ENCODE assay signal across 23 mouse cellular contexts in the genomic region with DNA sequence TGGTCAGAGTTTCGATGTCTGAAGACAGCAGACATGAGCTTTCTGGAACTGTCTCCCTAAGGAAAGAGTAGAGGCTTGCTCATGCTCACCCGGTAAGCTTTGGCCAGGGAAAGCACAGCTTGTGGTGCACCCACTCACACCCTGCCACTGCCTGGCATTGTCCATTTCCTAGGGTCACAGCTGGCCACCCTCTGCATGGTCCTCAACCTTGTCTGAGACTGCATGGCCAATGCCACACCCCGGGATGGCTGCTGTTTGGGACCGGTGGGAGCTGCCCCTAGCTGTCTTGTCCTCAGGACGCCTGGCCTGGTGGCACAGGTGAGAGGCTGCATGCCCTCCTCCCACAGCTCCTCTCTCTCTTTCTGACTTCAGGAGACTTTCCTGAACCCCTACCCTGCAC. TPM values are rescaled to one million over a fixed set of nuclear protein-coding genes. Genes with fewer than 3 reads are reported as not detected.
"Had no signal": no experiment of that assay in that cellular context is flagged by ENCODE, and none has a peak within 500 bp of the region (broad histone marks: within the 10 kb centered on the region; RNA-seq: fewer than 3 reads in every experiment).

No protein-coding gene starts in this region.

- H3K9ac ChIP-seq: liver, postnatal 0 days; lung, embryonic 15.5 days; midbrain, embryonic 13.5 days; midbrain, embryonic 15.5 days; neural tube, embryonic 13.5 days; neural tube, embryonic 15.5 days had no signal

- H3K4me3 ChIP-seq: lung, embryonic 15.5 days; megakaryocyte, embryonic 14.5 days; midbrain, embryonic 13.5 days; midbrain, embryonic 15.5 days; myocyte; neural tube, embryonic 13.5 days; neural tube, embryonic 15.5 days had no signal

- H3K4me1 ChIP-seq: lung, embryonic 15.5 days; megakaryocyte, embryonic 14.5 days; midbrain, embryonic 13.5 days; midbrain, embryonic 15.5 days; neural tube, embryonic 13.5 days; neural tube, embryonic 15.5 days had no signal

- H3K4me2 ChIP-seq: lung, embryonic 15.5 days; midbrain, embryonic 11.5 days; midbrain, embryonic 13.5 days; midbrain, embryonic 15.5 days; neural tube, embryonic 13.5 days; neural tube, embryonic 15.5 days had no signal

- ATAC-seq: liver, postnatal 0 days; lung, postnatal 0 days; midbrain, embryonic 13.5 days; midbrain, embryonic 15.5 days had no signal

- H3K27me3 ChIP-seq: lung, embryonic 15.5 days; midbrain, embryonic 13.5 days; midbrain, embryonic 15.5 days; neural tube, embryonic 13.5 days; neural tube, embryonic 15.5 days had no signal

- DNase-seq: liver, postnatal 0 days; lung, adult 2 months; lung, postnatal 14 days; lung, postnatal 36 days; retina, postnatal 1 day; right cerebral cortex, adult 18-20 months; right cerebral cortex, postnatal 25 days; right cerebral cortex, postnatal 4 days; spleen, adult 18-20 months; thymus, adult 2 months; thymus, postnatal 25 days; thymus, postnatal 4 days had no signal

- H3K27ac ChIP-seq: lung, embryonic 15.5 days; macrophage; midbrain, embryonic 13.5 days; midbrain, embryonic 15.5 days; neural tube, embryonic 13.5 days; neural tube, embryonic 15.5 days had no signal

- H3K9me3 ChIP-seq: lung, embryonic 15.5 days; megakaryocyte, embryonic 14.5 days; midbrain, embryonic 13.5 days; midbrain, embryonic 15.5 days; neural tube, embryonic 13.5 days; neural tube, embryonic 15.5 days had no signal

RNA-seq across cellular contexts. Expression of a gene that starts 29.5 kb away (rescaled TPM):
- total RNA-seq: megakaryocyte progenitor cell, adult 5-6 weeks had no signal
- polyA plus RNA-seq: macrophage had no signal
